Mouse (Mus musculus) layer of hippocampus, adult 8-10 months (tissue): Measurements from ENCODE around the gene Sorbs1. TPM values are rescaled to one million over a fixed set of nuclear protein-coding genes. Genes with fewer than 3 reads are reported as not detected.

Experiments used
- DNase-seq, 2 experiments: peaks; one replicate each; pipeline ENCODE4 v3.0.0; 2022; ENCODE audit warnings: low spot score in 2 of 2
- total RNA-seq, 4 experiments: library from RNA; stranded (reverse); gene quantifications; 2 replicates each; pipeline ENCODE4 v1.2.4; 2022

Sorbs1 gene
- total RNA-seq, 4 experiments from 2014 or later, result 208 to 272 (median 239) TPM

DNA sequence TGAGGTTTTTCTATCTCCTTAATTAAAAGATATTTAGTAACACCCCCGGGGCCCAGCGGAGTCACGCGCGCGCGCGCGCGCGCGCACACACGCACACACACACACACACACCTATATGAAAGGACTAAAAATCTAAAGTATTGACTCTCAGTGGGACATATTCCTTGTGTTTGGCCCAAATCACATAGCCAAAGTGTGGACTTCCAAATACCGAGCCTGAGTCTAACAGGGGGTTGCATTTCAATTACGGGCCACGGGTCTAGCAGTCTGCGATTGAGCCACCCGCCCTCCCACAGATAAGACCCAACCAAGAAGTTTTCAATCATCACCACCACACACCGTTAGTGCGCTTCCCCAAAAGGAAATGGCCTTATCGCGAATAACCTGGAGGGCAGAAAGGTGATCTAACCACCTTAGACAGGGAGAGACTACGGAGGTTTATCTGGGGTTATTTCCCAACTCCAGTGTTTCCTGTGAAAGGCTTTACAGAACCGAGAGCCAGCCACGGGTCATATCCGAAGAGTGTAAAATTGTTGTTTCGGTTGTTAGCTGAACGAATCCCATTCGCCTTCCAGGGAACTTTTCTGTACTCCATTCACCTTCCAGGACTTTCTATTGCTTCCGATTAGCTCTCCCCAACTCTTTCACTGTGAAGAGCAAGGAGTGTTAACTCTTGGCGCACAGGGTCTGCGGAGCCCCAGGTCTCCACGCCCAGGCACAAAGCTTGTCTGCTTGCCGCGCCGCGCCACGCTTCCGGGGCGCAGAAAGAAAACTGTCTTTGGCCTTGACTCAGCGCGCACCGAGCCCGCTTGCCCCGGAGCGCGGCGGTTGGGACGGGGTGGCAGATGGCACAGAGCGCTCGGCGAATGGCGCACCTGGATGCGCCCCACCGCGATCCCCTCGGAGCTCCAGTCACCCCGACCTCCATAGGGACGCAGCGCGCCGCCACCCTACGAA lies 242.9 kb downstream of the Sorbs1 start:
- DNase-seq, result no peak

DNA sequence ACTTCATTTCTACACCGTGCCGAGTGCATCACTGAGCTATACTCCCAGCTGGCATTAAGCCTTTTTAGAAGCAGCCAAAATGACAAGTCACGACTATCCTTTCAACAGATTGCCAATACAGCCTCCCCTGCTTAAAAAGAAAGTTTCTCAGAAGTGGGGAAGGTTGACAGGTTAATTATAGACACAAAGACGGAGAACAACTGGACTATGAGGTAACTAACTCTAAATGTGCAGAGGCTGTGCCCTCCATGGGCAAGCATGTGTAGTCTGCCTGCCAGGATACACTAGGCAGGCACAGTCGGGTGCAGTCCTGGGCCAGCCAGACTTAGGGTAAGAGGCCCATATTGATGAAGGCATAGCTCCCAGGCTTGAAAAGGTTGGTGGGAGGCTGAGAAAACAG lies 244.1 kb downstream of the Sorbs1 start:
- DNase-seq, result no peak

DNA sequence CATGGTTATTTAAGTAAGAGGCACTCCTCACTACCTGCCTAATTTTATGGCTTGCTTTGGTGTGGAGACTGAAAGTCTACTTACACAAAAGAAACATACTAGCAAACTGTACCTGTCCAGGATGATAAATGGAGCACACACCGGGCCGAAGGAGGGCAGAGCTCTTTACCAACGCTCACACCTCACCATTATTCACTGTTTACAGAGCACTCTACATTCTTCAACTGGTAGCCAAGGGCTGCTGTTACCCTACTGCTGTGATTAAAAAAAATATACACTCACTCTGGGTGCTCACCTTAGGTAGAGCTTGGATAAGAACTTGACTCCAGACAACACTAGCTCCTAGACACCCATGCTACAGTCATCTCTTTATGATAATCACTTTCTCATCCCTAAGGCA lies 245.1 kb downstream of the Sorbs1 start:
- no peak for DNase-seq

DNA sequence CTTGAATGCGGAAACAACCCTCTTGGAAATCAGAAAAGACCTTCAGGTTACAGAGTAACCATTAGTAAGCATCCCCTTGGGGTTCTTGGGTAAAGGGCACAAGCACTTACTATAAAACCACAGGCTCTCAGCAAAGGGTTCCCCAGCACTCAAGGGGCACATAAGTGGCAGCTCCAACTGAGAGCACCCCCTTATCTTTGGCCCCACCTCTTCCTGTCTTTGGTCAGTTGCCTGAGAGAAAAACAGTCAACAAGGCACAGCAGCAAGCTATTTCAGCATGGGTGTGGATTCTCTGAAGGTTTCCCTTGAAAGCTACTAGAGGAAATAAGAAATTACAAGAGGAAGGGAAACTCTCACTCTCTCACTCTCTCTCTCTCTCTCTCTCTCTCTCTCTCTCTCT lies 246.2 kb downstream of the Sorbs1 start:
- DNase-seq, result no peak

DNA sequence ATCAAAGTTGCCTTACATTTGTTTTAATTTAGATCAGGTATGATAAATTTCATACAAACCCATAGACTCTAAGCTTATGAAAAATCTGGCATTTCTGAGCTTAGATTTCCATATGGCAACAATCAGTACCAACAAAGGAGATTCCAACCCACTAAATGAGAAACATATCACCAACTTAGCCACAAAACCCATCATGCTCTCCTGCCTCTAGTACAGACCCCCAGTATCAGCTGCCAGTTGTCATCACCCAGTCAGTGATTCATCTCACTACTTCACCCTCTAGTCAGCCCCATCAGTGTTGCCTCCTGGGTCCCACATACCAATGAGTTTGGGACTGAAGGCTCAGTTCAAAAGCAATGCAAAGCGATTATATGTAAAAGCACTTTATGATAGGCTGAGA lies 254.1 kb downstream of the Sorbs1 start:
- no peak for DNase-seq

DNA sequence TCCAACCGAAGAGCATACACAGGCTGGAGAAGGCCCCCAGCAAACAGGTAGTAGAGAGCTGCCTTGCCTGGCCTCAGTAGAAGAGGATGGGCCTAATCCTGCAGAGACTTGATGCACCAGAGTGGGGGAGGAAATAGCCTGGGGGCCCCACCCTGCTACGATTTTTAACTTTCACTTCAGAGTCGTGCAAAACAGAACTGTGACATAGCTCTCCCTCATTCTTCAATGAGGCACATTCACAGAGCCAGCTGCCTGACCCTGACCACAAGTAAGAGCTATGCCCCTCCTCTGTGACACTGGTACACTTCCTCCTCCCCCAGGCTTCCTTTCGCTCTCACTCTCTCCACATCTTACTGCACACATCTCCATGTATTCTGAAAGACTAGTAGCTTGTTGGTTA lies 256.2 kb downstream of the Sorbs1 start:
- DNase-seq, result no peak

DNA sequence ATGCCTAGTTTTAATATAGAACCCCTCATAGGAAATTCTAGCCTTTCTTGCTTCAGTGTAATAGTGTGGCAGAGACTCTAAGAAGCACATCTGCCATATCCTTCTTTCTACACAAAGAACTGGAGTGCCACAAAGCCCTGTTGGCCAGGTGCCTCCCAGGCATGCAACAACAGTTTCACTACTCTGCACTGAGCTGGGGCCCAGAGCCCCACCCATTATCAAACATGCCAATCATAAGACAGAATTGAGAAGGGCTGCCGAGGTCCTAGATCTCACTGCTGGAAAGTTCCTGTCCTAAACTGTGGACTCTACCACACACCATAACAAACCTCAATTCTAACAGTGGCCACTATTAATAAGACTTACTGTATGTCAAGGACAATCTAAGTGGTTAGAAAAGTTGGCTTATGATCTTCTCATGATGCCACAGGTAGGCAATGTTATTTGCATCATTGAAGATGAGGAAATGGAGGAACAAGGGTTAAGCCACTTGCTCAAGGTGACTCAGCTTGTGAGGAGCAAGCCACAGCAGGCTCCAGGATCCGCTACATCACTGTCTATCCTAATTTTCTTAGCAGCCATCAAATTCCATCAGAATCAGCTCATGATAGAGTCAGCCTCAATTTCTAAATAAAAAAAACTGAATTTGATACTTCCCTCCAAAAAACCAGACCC lies 257.1 kb downstream of the Sorbs1 start:
- DNase-seq, result no peak

DNA sequence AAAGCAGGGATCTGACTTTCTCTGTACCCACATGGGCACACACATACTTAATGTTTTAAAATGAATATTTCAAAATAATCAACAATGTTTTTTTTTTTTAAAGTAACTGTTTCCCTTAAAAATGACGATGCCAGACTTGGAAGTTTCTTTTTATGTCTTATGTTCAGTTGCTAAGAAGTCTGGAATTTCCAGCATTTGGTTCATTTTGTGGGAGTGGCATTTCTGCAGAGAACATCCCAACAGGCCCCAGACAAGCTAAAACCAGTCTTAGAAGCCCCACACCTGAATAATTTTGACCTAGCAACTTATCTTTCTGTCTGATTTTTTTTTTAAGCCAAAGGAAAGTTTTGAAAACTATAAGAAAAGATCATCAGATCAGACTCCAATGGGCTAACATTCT lies 258.0 kb downstream of the Sorbs1 start:
- no peak for DNase-seq

DNA sequence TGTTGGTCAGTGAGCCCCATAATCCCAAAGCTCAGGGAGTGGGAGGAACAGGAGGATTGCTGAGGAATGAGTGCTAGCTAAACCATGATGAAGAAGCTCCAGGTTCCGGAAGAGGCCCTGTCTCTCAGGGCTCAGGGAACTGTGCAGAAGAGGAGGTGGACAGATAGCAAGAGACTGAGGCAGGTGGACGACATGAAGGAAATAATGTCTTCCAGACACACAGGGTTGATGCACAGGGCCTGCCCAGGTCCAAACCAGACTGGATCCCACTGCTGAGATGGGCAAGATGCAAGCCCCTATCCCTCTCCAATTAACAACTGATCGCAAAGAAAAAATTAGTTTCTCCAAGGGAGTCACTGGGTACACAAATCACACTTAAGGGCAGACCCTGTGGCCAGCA lies 258.8 kb downstream of the Sorbs1 start:
- no peak for DNase-seq

DNA sequence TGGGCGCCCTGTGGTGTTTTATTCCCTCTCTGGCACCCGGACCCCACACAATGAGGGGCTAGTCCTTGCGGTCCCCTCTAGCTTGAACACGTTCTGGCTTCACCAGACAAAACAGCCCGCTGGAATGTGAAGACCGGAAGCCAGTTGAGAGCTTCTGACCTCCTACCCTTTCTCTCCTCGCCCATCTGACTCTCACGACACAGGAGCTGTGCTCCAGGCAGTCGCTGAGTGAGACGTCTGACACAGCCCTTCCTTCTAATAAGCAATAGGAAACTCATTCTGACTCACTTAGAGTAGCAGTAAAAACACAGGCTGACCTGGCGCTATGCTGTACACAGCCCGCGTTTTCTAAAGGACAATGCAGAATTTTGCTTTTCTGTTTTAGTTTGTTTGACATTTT lies 259.8 kb downstream of the Sorbs1 start:
- DNase-seq, result no peak

DNA sequence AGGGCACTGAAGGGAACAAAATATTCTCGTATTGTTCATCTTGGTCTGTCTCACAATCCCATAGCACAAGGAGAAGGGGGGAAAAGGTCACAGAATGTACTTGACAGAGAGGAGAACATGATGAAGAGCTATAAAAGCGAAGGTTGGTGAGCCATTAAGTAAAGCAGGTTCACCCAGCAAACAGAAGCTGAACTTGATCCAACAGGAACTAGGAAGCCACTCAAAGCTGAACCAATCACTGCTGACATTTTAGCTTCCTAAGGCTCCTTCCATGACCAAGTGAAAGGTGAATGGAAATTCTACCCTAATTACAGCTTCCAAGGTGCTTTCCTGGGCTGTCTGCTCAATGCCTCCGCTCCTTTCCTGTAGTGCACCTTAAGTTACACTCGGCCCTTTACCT lies 262.5 kb downstream of the Sorbs1 start:
- DNase-seq, result no peak

DNA sequence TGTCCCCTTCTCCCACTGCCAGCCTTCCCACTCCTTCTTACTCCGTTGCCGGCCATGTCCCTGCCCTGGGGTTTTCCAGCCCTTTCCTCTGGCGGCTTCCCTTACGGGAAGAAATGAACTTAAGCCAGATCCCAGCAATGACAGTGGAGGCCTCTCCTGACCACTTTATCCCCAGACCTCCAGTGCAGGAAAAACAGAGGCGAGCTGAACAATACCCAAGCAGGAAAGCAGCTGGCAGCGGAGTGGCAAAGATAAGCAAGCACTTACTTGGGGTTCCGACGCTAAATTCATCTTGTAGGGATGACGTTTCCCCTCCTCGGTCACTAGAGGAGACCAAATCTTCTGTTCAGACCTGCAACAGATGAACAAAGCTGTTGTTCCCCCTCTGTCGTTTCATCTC lies 264.2 kb downstream of the Sorbs1 start:
- DNase-seq, result no peak

DNA sequence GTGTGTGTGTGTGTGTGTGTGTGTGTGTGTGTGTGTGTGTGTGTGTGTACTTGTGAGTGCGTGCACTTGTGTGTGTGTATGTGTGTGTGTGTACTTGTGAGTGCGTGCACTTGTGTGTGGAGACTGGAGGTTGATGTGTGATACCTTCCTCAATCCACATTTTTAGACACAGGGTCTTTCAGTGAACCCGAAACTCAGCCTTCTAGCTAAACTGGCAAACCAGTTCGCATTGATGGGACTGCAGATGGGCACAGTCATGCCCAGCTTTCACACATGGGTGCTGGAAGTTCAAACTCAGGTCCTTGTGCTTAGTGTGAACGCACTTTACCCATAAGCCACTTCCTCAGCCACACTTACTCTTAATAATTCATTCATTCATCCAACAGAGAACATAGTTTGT lies 265.1 kb downstream of the Sorbs1 start:
- no peak for DNase-seq

DNA sequence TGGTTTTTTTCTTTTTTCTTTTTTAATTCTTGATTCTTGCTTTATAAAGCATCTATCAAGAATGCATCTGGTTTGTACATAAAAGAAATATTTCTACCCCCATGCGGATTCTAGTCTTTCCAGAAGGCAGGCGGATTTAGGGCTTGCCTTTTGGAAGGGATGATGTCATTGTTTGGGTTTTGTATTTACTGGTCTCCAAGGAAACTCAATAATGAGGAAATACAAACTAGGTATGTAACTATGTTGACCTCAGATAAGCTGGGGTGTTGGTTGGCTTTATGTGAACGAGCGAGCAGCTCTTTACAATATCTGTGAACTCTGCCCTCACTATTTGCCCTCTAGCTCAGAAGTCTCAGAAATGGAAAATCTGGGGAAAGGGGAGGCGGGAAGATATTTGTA lies 266.3 kb downstream of the Sorbs1 start:
- DNase-seq, result no peak

DNA sequence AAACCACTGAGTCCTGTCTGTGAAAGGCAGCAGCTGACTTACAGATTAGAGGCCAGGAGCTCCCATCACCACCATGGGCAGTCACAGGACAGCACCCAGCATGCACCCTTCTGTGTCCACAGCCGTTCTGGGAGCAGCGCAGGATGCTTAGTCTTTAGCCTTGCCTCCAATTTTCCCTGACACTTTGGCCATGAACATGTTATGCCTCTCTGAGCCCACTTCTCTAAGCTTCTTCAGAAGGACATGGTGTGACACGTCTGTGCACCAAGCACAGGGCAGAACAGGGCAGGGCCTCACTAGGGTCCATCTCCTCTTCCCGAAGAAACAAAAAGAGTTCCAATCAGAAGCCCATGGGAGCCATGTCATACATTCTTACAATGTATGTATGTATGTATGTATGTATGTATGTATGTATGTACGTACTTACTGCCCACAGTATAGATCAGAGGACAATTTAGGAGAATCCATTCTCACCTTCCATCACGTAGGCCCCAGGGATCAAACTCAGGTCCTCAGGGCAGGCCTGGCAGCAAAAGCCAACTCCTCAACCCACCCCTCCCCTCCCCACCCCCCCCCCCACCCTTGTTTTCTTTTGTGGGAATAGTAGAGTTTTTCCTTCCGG lies 266.8 kb downstream of the Sorbs1 start:
- no peak for DNase-seq

Other genes with a start within 250 kb of the Sorbs1 start
- 10 to 100 TPM; 10.5 to 13.6 (median 13.4) TPM for gene Pdlim1, start 241.9 kb downstream of the Sorbs1 start, total RNA-seq
- gene Aldh18a1, start 74.7 kb upstream of the Sorbs1 start, total RNA-seq, result 10 to 100 TPM; 19.9 to 29.8 (median 26.1) TPM
- gene Tctn3, start 98.5 kb upstream of the Sorbs1 start, total RNA-seq, result 10 to 100 TPM; 17.7 to 19.5 (median 18.8) TPM
- 10 to 100 TPM; 16.0 to 32.9 (median 21.3) TPM for gene Entpd1, start 98.6 kb upstream of the Sorbs1 start, total RNA-seq
- 1 to 10 TPM in 1 of 4 experiments, under 1 TPM in 3; 0.31 to 1.5 (median 0.56) TPM for gene Cc2d2b, start 235.0 kb upstream of the Sorbs1 start, total RNA-seq